In the genomic region with DNA sequence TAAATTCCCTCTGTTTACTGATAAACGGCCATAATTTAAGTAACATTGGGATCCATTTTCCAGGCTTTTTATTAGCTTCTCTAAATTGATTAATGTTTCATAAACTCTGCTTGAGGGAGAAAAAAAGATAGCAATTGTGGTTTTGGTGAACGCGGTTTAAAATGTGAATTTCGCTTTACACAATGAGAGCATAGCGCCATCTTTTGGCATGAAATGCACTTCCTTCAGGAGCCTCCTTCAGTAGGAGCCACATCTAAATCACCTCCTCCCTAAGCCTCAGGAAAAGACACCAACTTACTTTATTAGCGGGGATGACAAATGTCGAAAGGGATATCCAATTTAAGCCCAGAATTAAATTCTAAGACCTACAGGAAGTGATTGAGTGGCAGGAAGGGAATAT, we compare ENCODE assay signal across 9 mouse cellular contexts.
A peak's percentile ranks its signal among the peaks of the same experiment; 100 is the strongest.
DNase-seq lines count a peak whose midpoint lies in the region; TF ChIP-seq lines count a peak whose summit lies in the region.
"Had no signal": no experiment of that assay in that cellular context is flagged by ENCODE, and none has a peak within 500 bp of the region (broad histone marks: within the 10 kb centered on the region; RNA-seq: fewer than 3 reads in every experiment).

No protein-coding gene starts in this region.

- no peaks in the 10 kb centered on the region for H3K79me2 ChIP-seq in heart, adult 2 months (replicated peaks; ENCODE audit: control insufficient read depth, insufficient read depth, low read length)
- no peaks in the 10 kb centered on the region for H3K79me2 ChIP-seq in C2C12 (ENCODE audit: control insufficient read depth, insufficient read depth)

- intact Hi-C loops in heart, adult 2 months (cut with DNase I) = no loop called here
- intact Hi-C loops in left cerebral cortex, postnatal 14 days (cut with DNase I) = no loop called here

- no peak for TF ChIP-seq POLR2A in heart, adult 2 months (IDR thresholded peaks at IDR 0.05; ENCODE audit: insufficient read depth, low read depth, low read length)

- no peaks in the 10 kb centered on the region for H3K27me3 ChIP-seq in heart, adult 2 months (ENCODE audit: control insufficient read depth, insufficient read depth, low read length)
- H3K27me3 ChIP-seq in C2C12 (ENCODE audit: control insufficient read depth, insufficient read depth, insufficient read length) = no peaks in the 10 kb centered on the region
- H3K27me3 ChIP-seq: megakaryocyte, embryonic 14.5 days had no signal

- H3ac ChIP-seq in C2C12 (ENCODE audit: control insufficient read depth, insufficient read length, low read depth) = no peak overlapping the region

- no peak overlapping the region for H3K27ac ChIP-seq in heart, adult 2 months

- H3K36me3 ChIP-seq in heart, adult 2 months (ENCODE audit: control insufficient read depth, insufficient read depth, low read length) = no peaks in the 10 kb centered on the region
- no peaks in the 10 kb centered on the region for H3K36me3 ChIP-seq in C2C12 (ENCODE audit: control insufficient read depth, insufficient read depth)

- peak; percentile 61 for TF ChIP-seq CTCF in heart, adult 2 months (IDR thresholded peaks at IDR 0.05)
- TF ChIP-seq CTCF in C2C12 (IDR thresholded peaks at IDR 0.05; ENCODE audit: control insufficient read depth, insufficient read depth, insufficient read length) = peak; percentile 29

- DNase-seq in heart, adult 2 months = no peak
- no peak for DNase-seq in heart, adult 8-10 months (ENCODE audit: low spot score)
- DNase-seq in brain, embryonic 18.5 days (ENCODE audit: low read depth, low spot score) = peak; percentile 56
- DNase-seq in left cerebral cortex, postnatal 14 days (ENCODE audit: low spot score in 2 of 2) = peak; percentile 66 to 75
- DNase-seq in thymus, adult 18-20 months = no peak
- no peak for DNase-seq in ovary, adult 18-20 months (ENCODE audit: low spot score)
- no peak for DNase-seq in gastrocnemius, adult 8-10 months (ENCODE audit: low spot score in 2 of 2)

- H3K79me3 ChIP-seq in C2C12 (ENCODE audit: low read depth) = no peaks in the 10 kb centered on the region

- H3K4me3 ChIP-seq in heart, adult 2 months = no peak overlapping the region
- no peak overlapping the region for H3K4me3 ChIP-seq in C2C12 (ENCODE audit: insufficient read depth, poor library complexity, severe bottlenecking)
- H3K4me3 ChIP-seq: megakaryocyte, embryonic 14.5 days had no signal

- no peak for TF ChIP-seq EP300 in heart, adult 2 months (IDR thresholded peaks at IDR 0.05; ENCODE audit: insufficient read depth, low read depth, low read length)

- H3K4me1 ChIP-seq in heart, adult 2 months (ENCODE audit: control insufficient read depth, insufficient read depth, low read length) = no peaks in the 10 kb centered on the region
- H3K4me1 ChIP-seq: megakaryocyte, embryonic 14.5 days had no signal

- H3K9ac ChIP-seq in heart, adult 2 months (ENCODE audit: low read depth, low read length) = no peak overlapping the region

- WGBS in heart, adult 2 months = 27% methylated on average over 7 of the region's 7 CpGs

TF ChIP-seq in C2C12, 6 proteins besides CTCF, POLR2A, EP300 and RAD21:
- TF ChIP-seq FOSL1 (IDR thresholded peaks at IDR 0.05; ENCODE audit: insufficient read depth, low read length, poor library complexity, severe bottlenecking) (no peak), USF1 (IDR thresholded peaks at IDR 0.05; ENCODE audit: low read depth) (no peak), CEBPB (IDR thresholded peaks at IDR 0.05; ENCODE audit: low read depth) (no peak), MAX (IDR thresholded peaks at IDR 0.05) (no peak), MYOD1 (IDR thresholded peaks at IDR 0.05; ENCODE audit: control insufficient read depth, insufficient read length, low read depth) (no peak), MYOG (IDR thresholded peaks at IDR 0.05; ENCODE audit: control insufficient read depth, extremely low read depth, insufficient read length) (no peak)

Comparison
In these comparisons a context has a peak if more than half of its experiments do, and no peak if none do; other contexts are left out.
1. DNase-seq: peak in brain, embryonic 18.5 days (single experiment) and left cerebral cortex, postnatal 14 days (2 of 2); none in heart, adult 2 months (0 of 2), heart, adult 8-10 months (single experiment), thymus, adult 18-20 months (0 of 2), ovary, adult 18-20 months (single experiment) and gastrocnemius, adult 8-10 months (0 of 2).